Mouse (Mus musculus): ENCODE data around the gene Olfr649.

- TF ChIP-seq CHD2 (IDR thresholded peaks at IDR 0.05; ENCODE audit: low read depth, low read length) (no peak), HCFC1 (IDR thresholded peaks at IDR 0.05; ENCODE audit: borderline replicate concordance, insufficient read depth, low read length) (no peak), ZC3H11A (IDR thresholded peaks at IDR 0.05; ENCODE audit: borderline replicate concordance, low read depth, low read length) (no peak)
Observed at GRCm38 (mm10) chr7:104169634-104170204, 26.1 kb downstream of the Olfr649 start.

Measured in ES-E14 (cell line).